Mouse (Mus musculus) ES-E14 (cell line): ENCODE data around the gene Zswim7.

ENCODE experiments used
- CHD2 ChIP-seq: IDR thresholded peaks from 2 replicates; pipeline ENCODE4 v1.6.1; 2014; ENCODE audit warnings: mild to moderate bottlenecking, low read depth, low read length, inconsistent platforms
- HCFC1 ChIP-seq: IDR thresholded peaks from 2 replicates; pipeline ENCODE4 v1.6.1; 2012; ENCODE audit warnings: low read length, inconsistent platforms, borderline replicate concordance; ENCODE audit not compliant: insufficient read depth
- MAFK ChIP-seq: IDR thresholded peaks from 2 replicates; pipeline ENCODE4 v1.6.1; 2014; ENCODE audit warnings: mild to moderate bottlenecking, low read depth, low read length, inconsistent platforms; ENCODE audit not compliant: insufficient read depth
- ZNF384 ChIP-seq: IDR thresholded peaks from 2 replicates; pipeline ENCODE4 v1.6.1; 2012; ENCODE audit warnings: low read depth, low read length, inconsistent platforms

DNA sequence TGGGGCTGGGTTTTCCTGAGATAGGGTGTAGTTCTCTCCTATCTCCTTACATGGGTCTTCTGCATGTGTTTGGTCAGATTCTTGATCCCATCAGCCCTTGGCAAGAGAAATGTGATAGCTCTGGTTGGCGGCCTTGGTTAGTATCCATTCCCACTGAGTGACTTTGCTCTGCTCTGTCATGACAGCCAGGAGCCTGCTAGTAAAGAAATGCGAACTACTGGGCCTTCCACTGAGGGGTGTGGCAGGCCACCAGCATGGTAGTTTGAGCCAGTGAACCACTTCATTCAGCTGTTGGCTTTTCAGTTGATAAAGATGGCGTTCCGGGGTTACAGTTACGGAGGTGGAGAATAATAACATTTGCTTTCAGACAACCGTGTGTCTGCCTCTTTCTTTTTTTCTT lies 17.7 kb upstream of the Zswim7 start:
- TF ChIP-seq MAFK: no peak
- no peak for TF ChIP-seq CHD2
- no peak for TF ChIP-seq ZNF384
- no peak for TF ChIP-seq HCFC1
